Comparison of ENCODE assay signal across 19 mouse cellular contexts in the genomic region with DNA sequence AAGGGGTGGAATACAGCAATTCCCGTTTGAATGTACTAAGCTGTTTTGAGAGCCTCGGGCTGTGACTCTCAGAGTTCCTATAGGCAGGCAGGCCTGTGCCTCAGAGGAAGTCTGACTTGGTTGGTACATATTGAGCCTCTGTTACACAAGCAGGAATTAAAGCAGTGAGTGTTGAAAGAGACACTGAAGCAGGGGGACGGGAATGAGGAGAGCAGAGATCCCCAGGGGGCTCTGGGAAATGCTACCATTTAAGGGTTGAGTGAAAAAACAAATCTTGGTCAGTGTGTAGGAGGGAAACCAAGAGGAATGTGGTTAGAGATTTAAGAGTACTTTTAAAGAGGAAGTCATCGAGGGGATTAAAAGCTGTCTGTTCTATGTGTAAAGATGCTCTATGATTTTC. TPM values are rescaled to one million over a fixed set of nuclear protein-coding genes. Genes with fewer than 3 reads are reported as not detected.
DNase-seq lines count a peak whose midpoint lies in the region; ATAC-seq and TF ChIP-seq lines count a peak whose summit lies in the region.
"Had no signal": no experiment of that assay in that cellular context is flagged by ENCODE, and none has a peak within 500 bp of the region (broad histone marks: within the 10 kb centered on the region; RNA-seq: fewer than 3 reads in every experiment).

No protein-coding gene starts in this region.

- peak; percentile 57; the same call in 1 of the 2 replicates for ATAC-seq in monocyte, adult 5-6 weeks (replicated peaks; ENCODE audit: insufficient number of reproducible peaks, low FRiP score, low TSS enrichment, poor library complexity, severe bottlenecking)
- ATAC-seq: forebrain, embryonic 15.5 days; intestine, embryonic 15.5 days; midbrain, embryonic 15.5 days had no signal

- no peak for TF ChIP-seq CTCF in gastrocnemius, adult 2 months (IDR thresholded peaks at IDR 0.05)

- DNase-seq in gastrocnemius, adult 2 months, result peak; percentile 28
- no peak for DNase-seq in gastrocnemius, adult 8-10 months (ENCODE audit: low spot score in 2 of 2)
- DNase-seq in kidney, postnatal 4 days, result peak; percentile 20 to 49
- DNase-seq in kidney, postnatal 10 days, result no peak
- DNase-seq in adipocyte (ENCODE audit: low spot score), result peak; percentile 76
- DNase-seq in right cerebral cortex, adult 18-20 months, result no peak
- no peak for DNase-seq in cerebellum, adult 11 months
- DNase-seq: adrenal gland, postnatal 25 days; cerebellum, postnatal 25 days; gastrocnemius, postnatal 10 days; right cerebral cortex, postnatal 25 days had no signal

- H3K4me3 ChIP-seq in gastrocnemius, adult 2 months, result no peak overlapping the region
- H3K4me3 ChIP-seq: erythroblast, embryonic 14.5 days; forebrain, embryonic 15.5 days; intestine, embryonic 15.5 days; limb, embryonic 12.5 days; midbrain, embryonic 15.5 days had no signal

- intact Hi-C loops in gastrocnemius, adult 2 months (cut with DNase I), result no loop called here

- H3K27ac ChIP-seq in gastrocnemius, adult 2 months, result no peak overlapping the region; the same call in 1 of the 2 replicates
- H3K27ac ChIP-seq: forebrain, embryonic 15.5 days; intestine, embryonic 15.5 days; limb, embryonic 12.5 days; liver, embryonic 14.5 days; macrophage; midbrain, embryonic 15.5 days had no signal

RNA-seq across cellular contexts. Expression of gene Gtdc1, which starts 49.0 kb away (rescaled TPM):
- 10 to 100 TPM; 27.8 to 29.1 TPM for total RNA-seq in gastrocnemius, adult 2 months (2021)
- total RNA-seq in gastrocnemius, adult 8-10 months (2022), result 10 to 100 TPM; 28.7 to 38.1 (median 35.3) TPM
- 40.5 to 65.8 TPM (median 56.7 TPM) in 3 replicates for total RNA-seq in monocyte, adult 5-6 weeks (2017)

Comparison
In these comparisons a context has a peak if more than half of its experiments do, and no peak if none do; other contexts are left out.
1. DNase-seq: peak in gastrocnemius, adult 2 months (single experiment), kidney, postnatal 4 days (2 of 2) and adipocyte (single experiment); none in gastrocnemius, adult 8-10 months (0 of 2), kidney, postnatal 10 days (single experiment), right cerebral cortex, adult 18-20 months (single experiment) and cerebellum, adult 11 months (single experiment).